8 mouse cellular contexts compared by ENCODE assay signal in genomic region chr1:62986267-62986666, GRCm38 (mm10).
DNase-seq lines count a peak whose midpoint lies in the region.

No protein-coding gene starts in this region.

- DNase-seq in urinary bladder, postnatal 14 days (ENCODE audit: low spot score) = peak; percentile 59
- DNase-seq in urinary bladder, postnatal 10 days (ENCODE audit: low spot score) = no peak
- DNase-seq in cerebellum, adult 9-11 months = peak; percentile 14
- DNase-seq in heart, adult 8-10 months (ENCODE audit: low spot score) = peak; percentile 21
- DNase-seq in kidney, adult 9 months = peak; percentile 84
- DNase-seq in liver = peak; percentile 42
- DNase-seq in naive thymus-derived CD4-positive, alpha-beta T cell, adult 2 months (ENCODE audit: low read depth) = peak; percentile 62
- peak; percentile 63 for DNase-seq in thymus, postnatal 4 days
